20 mouse cellular contexts compared by ENCODE assay signal in genomic region chr15:10668120-10668900, GRCm38 (mm10). TPM values are rescaled to one million over a fixed set of nuclear protein-coding genes. Genes with fewer than 3 reads are reported as not detected.
DNase-seq lines count a peak whose midpoint lies in the region; ATAC-seq and TF ChIP-seq lines count a peak whose summit lies in the region.
"Had no signal": no experiment of that assay in that cellular context is flagged by ENCODE, and none has a peak within 500 bp of the region (broad histone marks: within the 10 kb centered on the region; RNA-seq: fewer than 3 reads in every experiment).

No protein-coding gene starts in this region.

- no peaks in the 10 kb centered on the region for H3K9me3 ChIP-seq in forebrain, embryonic 14.5 days (replicated peaks; ENCODE audit: control insufficient read depth, low read length)
- no peaks in the 10 kb centered on the region for H3K9me3 ChIP-seq in forebrain, embryonic 11.5 days (ENCODE audit: control insufficient read depth, low read length)
- H3K9me3 ChIP-seq in limb, embryonic 15.5 days = no peaks in the 10 kb centered on the region
- H3K9me3 ChIP-seq in limb, embryonic 10.5 days (replicated peaks) = no peaks in the 10 kb centered on the region
- H3K9me3 ChIP-seq in lung, postnatal 0 days (ENCODE audit: low read length) = no peaks in the 10 kb centered on the region
- H3K9me3 ChIP-seq: forebrain, embryonic 10.5 days; heart, embryonic 13.5 days; megakaryocyte, embryonic 14.5 days had no signal

- no peaks in the 10 kb centered on the region for H3K36me3 ChIP-seq in forebrain, embryonic 14.5 days (ENCODE audit: control insufficient read depth, insufficient read depth, low read length)
- H3K36me3 ChIP-seq in forebrain, embryonic 11.5 days (ENCODE audit: control insufficient read depth, insufficient read depth, low read length) = no peaks in the 10 kb centered on the region
- no peaks in the 10 kb centered on the region for H3K36me3 ChIP-seq in limb, embryonic 15.5 days
- peaks cover 9% of the 10 kb centered on the region for H3K36me3 ChIP-seq in limb, embryonic 10.5 days
- no peaks in the 10 kb centered on the region for H3K36me3 ChIP-seq in lung, postnatal 0 days (ENCODE audit: insufficient read depth, low read length)
- H3K36me3 ChIP-seq: heart, embryonic 13.5 days had no signal

- H3K4me3 ChIP-seq in forebrain, embryonic 14.5 days (ENCODE audit: low read depth, low read length) = no peak overlapping the region
- no peak overlapping the region for H3K4me3 ChIP-seq in forebrain, embryonic 11.5 days (ENCODE audit: low read depth, low read length)
- no peak overlapping the region for H3K4me3 ChIP-seq in limb, embryonic 15.5 days
- H3K4me3 ChIP-seq in limb, embryonic 10.5 days = no peak overlapping the region
- no peak overlapping the region for H3K4me3 ChIP-seq in lung, postnatal 0 days (ENCODE audit: low read depth, low read length)
- H3K4me3 ChIP-seq: forebrain, embryonic 10.5 days; gastrocnemius, adult 2 months; heart, embryonic 13.5 days; megakaryocyte, embryonic 14.5 days had no signal

- ATAC-seq in forebrain, embryonic 14.5 days = 0 out of 2 replicates have a peak, but pooled peaks have one; percentile 14
- ATAC-seq in forebrain, embryonic 11.5 days (replicated peaks; ENCODE audit: low FRiP score) = no peak
- no peak for ATAC-seq in limb, embryonic 15.5 days (ENCODE audit: insufficient number of reproducible peaks, low FRiP score, low TSS enrichment, low read depth)
- peak; percentile 52 for ATAC-seq in lung, postnatal 0 days
- ATAC-seq: midbrain, embryonic 16.5 days had no signal

- no peak overlapping the region for H3K9ac ChIP-seq in forebrain, embryonic 14.5 days (ENCODE audit: low read length)
- no peak overlapping the region for H3K9ac ChIP-seq in forebrain, embryonic 11.5 days (ENCODE audit: low read length)
- H3K9ac ChIP-seq in limb, embryonic 15.5 days = no peak overlapping the region
- no peak overlapping the region for H3K9ac ChIP-seq in lung, postnatal 0 days (replicated peaks; ENCODE audit: low read depth)
- H3K9ac ChIP-seq: heart, embryonic 13.5 days; hindbrain, embryonic 14.5 days had no signal

- no peaks in the 10 kb centered on the region for H3K4me1 ChIP-seq in forebrain, embryonic 14.5 days (ENCODE audit: control insufficient read depth, insufficient read depth, low read length)
- no peaks in the 10 kb centered on the region for H3K4me1 ChIP-seq in forebrain, embryonic 11.5 days (replicated peaks; ENCODE audit: control insufficient read depth, insufficient read depth, low read length)
- peaks cover 37% of the 10 kb centered on the region for H3K4me1 ChIP-seq in limb, embryonic 15.5 days
- H3K4me1 ChIP-seq in limb, embryonic 10.5 days = peaks cover 27% of the 10 kb centered on the region
- peaks cover 21% of the 10 kb centered on the region for H3K4me1 ChIP-seq in lung, postnatal 0 days (ENCODE audit: insufficient read depth, low read depth, low read length)

- H3K27ac ChIP-seq in forebrain, embryonic 14.5 days (ENCODE audit: low read depth, low read length) = no peak overlapping the region
- no peak overlapping the region for H3K27ac ChIP-seq in forebrain, embryonic 11.5 days (ENCODE audit: low read depth, low read length)
- peak overlapping the region; percentile 9; the same call in 1 of the 2 replicates for H3K27ac ChIP-seq in limb, embryonic 15.5 days
- no peak overlapping the region for H3K27ac ChIP-seq in limb, embryonic 10.5 days
- H3K27ac ChIP-seq in lung, postnatal 0 days (ENCODE audit: low read length) = no peak overlapping the region; the same call in 1 of the 2 replicates
- H3K27ac ChIP-seq: forebrain, embryonic 10.5 days; gastrocnemius, adult 2 months; heart, embryonic 13.5 days; hindbrain, embryonic 14.5 days had no signal

- peak; percentile 16; the same call in 1 of the 2 replicates for TF ChIP-seq EP300 in lung, postnatal 0 days (IDR thresholded peaks at IDR 0.05)

- no peak for DNase-seq in forebrain, embryonic 14.5 days (ENCODE audit: low spot score)
- no peak for DNase-seq in forebrain, embryonic 11.5 days (ENCODE audit: low spot score)
- no peak for DNase-seq in limb, embryonic 10.5 days (ENCODE audit: low spot score)
- peak; percentile 33 for DNase-seq in NIH3T3 (ENCODE audit: low read depth)
- DNase-seq in lung, postnatal 0 days (ENCODE audit: low spot score) = peak; percentile 52
- no peak for DNase-seq in adrenal gland, postnatal 25 days
- no peak for DNase-seq in left cerebral cortex, adult 18-20 months (ENCODE audit: low spot score in 2 of 2)
- DNase-seq: adrenal gland, postnatal 36 days; cerebellum, adult 18-20 months; cerebellum, postnatal 25 days; gastrocnemius, adult 2 months; kidney, adult 11 months; liver had no signal

- no peak overlapping the region for H3K4me2 ChIP-seq in forebrain, embryonic 14.5 days (ENCODE audit: low read length)
- H3K4me2 ChIP-seq in forebrain, embryonic 11.5 days (ENCODE audit: low read depth, low read length, severe bottlenecking) = no peak overlapping the region
- no peak overlapping the region for H3K4me2 ChIP-seq in limb, embryonic 15.5 days
- H3K4me2 ChIP-seq in lung, postnatal 0 days (replicated peaks; ENCODE audit: low read depth, low read length) = no peak overlapping the region
- H3K4me2 ChIP-seq: heart, embryonic 13.5 days; hindbrain, embryonic 14.5 days had no signal

- 67% methylated on average over 10 of the region's 10 CpGs for WGBS in forebrain, embryonic 14.5 days
- 64% methylated on average over 10 of the region's 10 CpGs for WGBS in forebrain, embryonic 11.5 days
- 57% methylated on average over 10 of the region's 10 CpGs for WGBS in limb, embryonic 15.5 days
- 59% methylated on average over 10 of the region's 10 CpGs for WGBS in limb, embryonic 10.5 days
- WGBS in lung, postnatal 0 days = 41% methylated on average over 10 of the region's 10 CpGs

- TF ChIP-seq CTCF in lung, postnatal 0 days (IDR thresholded peaks at IDR 0.05) = no peak

- no peaks in the 10 kb centered on the region for H3K27me3 ChIP-seq in forebrain, embryonic 14.5 days (replicated peaks; ENCODE audit: control insufficient read depth, insufficient read depth, low read length)
- no peaks in the 10 kb centered on the region for H3K27me3 ChIP-seq in forebrain, embryonic 11.5 days (ENCODE audit: control insufficient read depth, insufficient read depth, low read length)
- H3K27me3 ChIP-seq in limb, embryonic 15.5 days = no peaks in the 10 kb centered on the region
- H3K27me3 ChIP-seq in limb, embryonic 10.5 days (ENCODE audit: low read depth, poor library complexity, severe bottlenecking) = no peaks in the 10 kb centered on the region
- H3K27me3 ChIP-seq in lung, postnatal 0 days (replicated peaks; ENCODE audit: insufficient read depth, low read length) = no peaks in the 10 kb centered on the region
- H3K27me3 ChIP-seq: megakaryocyte, embryonic 14.5 days had no signal

RNA-seq across cellular contexts. Expression of gene Rai14, which starts 46.1 kb away (rescaled TPM):
- polyA plus RNA-seq in forebrain, embryonic 14.5 days (2014; fragmentation: Nextera tagmentation; extraction: Ambion mirVana) = 28.6 and 28.7 TPM in 2 replicates
- 58.2 and 61.5 TPM in 2 replicates for polyA plus RNA-seq in forebrain, embryonic 11.5 days (2014; fragmentation: Nextera tagmentation; extraction: Ambion mirVana)
- polyA plus RNA-seq in limb, embryonic 15.5 days (2015; fragmentation: Nextera tagmentation; extraction: Ambion mirVana) = 48.2 and 56.9 TPM in 2 replicates
- 50.5 and 64.8 TPM in 2 replicates for polyA plus RNA-seq in limb, embryonic 10.5 days (2016; fragmentation: Nextera tagmentation; extraction: Ambion mirVana)
- 56.0 and 63.0 TPM in 2 replicates for polyA plus RNA-seq in lung, postnatal 0 days (2015; fragmentation: Nextera tagmentation; extraction: Ambion mirVana)
- total RNA-seq in adrenal gland, postnatal 25 days (2021) = 23.6 and 25.7 TPM in 2 replicates
- 10 to 100 TPM in 1 of 2 experiments, 1 to 10 TPM in 1; 7.3 to 11.1 TPM for total RNA-seq in left cerebral cortex, adult 18-20 months (2021)
- total RNA-seq: neutrophil, adult 5-6 weeks had no signal

Comparison
In these comparisons a context has a peak if more than half of its experiments do, and no peak if none do; other contexts are left out.
1. ATAC-seq: peak in forebrain, embryonic 14.5 days (single experiment) and lung, postnatal 0 days (single experiment); none in forebrain, embryonic 11.5 days (single experiment) and limb, embryonic 15.5 days (single experiment).
2. DNase-seq: peak in NIH3T3 (single experiment) and lung, postnatal 0 days (single experiment); none in forebrain, embryonic 14.5 days (single experiment), forebrain, embryonic 11.5 days (single experiment), limb, embryonic 10.5 days (single experiment), adrenal gland, postnatal 25 days (single experiment) and left cerebral cortex, adult 18-20 months (0 of 2).